Mouse (Mus musculus) urinary bladder, adult 2 months (tissue): Measurements from ENCODE around the gene Galnt10. TPM values are rescaled to one million over a fixed set of nuclear protein-coding genes. Genes with fewer than 3 reads are reported as not detected.
"Not testable (repeated sequence)": the region's sequence is repeated elsewhere in the genome, so short reads cannot be mapped to it uniquely, and the experiment has no call there.

Experiments used
- DNase-seq: peaks from one replicate; pipeline ENCODE4 v3.0.0; 2022; ENCODE audit warnings: low spot score
- polyA plus RNA-seq: library from polyadenylated mRNA; depleted of rRNA; stranded (reverse); fragments of >200 nt; gene quantifications from 2 replicates; pipeline ENCODE4 v1.2.3, GENCODE M21; 2012; rRNA removed

Galnt10 gene
- polyA plus RNA-seq, 1 experiment: 14.1 TPM

GRCm38 (mm10) chr11:57825234-57825633 lies 180.0 kb downstream of the Galnt10 start:
- DNase-seq: not testable (repeated sequence)

DNA sequence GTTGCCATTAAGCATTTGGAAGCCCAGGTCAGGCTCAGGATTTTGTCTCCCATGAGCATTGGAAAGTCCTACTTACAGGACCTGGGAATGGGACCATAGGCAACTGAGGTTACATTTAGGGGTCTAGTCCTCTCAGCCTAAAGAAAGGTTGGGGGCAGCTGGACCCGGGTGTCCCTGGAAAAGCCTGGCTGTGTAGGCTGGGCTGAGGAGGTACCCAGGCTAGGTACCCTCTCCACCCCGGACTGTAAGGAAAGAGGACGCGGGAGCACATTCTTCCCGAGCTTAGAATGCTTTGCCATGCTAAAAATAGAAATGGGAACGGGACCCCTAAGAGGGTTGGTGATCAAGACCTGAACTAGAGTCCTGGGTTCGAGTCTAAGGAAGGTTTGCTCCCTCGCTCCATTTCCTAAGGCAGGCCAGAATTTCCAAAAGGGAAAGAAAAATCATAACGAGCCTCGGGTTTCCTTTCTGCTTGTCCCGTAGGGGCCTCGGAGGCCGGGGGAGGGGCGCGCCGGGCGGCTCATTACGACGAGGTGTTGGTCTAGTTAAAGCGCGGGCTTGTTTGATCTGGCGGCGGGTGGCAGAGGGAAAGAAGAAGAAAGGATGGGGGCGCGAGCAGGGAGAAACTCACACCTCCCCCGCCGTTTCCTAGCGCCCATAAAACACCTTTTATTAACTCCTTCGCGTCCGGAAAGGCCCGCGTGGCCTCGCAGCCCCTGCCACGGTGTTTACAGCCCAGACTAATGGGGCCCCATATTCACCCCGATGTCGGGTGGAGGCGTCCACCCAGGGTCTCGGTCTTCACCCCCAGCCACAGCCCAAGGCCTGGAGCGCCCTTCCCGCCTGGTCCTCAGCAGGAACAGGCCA lies 182.0 kb downstream of the Galnt10 start:
- DNase-seq: no peak

- no peak for DNase-seq
Measured at GRCm38 (mm10) chr11:57827915-57828545, 182.8 kb downstream of the Galnt10 start.

- no peak for DNase-seq
Measured at GRCm38 (mm10) chr11:57828955-57829870, 184.0 kb downstream of the Galnt10 start.

GRCm38 (mm10) chr11:57829871-57830775 lies 184.9 kb downstream of the Galnt10 start:
- no peak for DNase-seq

- DNase-seq: no peak
Measured at GRCm38 (mm10) chr11:57831281-57831781, 186.1 kb downstream of the Galnt10 start.

DNA sequence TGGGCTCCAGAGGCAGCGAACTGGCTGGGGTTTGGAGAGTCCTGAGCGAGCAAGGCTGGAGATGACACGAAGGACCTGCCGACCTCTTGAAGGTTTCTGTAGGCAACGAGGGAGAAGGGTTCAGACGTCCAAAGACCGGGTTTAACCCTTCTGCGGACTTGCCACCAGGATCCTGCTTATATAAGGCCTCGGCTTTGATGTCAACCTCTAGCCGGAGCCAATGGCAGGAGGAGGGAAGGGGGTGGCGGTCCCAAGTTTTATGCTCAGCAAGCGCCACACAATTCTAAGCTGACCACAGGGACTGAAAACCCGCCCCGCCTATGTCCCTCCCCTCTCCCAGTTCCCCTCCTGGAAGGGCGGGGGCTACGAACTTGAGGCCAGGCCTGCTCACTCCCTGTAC lies 186.6 kb downstream of the Galnt10 start:
- DNase-seq: no peak

DNA sequence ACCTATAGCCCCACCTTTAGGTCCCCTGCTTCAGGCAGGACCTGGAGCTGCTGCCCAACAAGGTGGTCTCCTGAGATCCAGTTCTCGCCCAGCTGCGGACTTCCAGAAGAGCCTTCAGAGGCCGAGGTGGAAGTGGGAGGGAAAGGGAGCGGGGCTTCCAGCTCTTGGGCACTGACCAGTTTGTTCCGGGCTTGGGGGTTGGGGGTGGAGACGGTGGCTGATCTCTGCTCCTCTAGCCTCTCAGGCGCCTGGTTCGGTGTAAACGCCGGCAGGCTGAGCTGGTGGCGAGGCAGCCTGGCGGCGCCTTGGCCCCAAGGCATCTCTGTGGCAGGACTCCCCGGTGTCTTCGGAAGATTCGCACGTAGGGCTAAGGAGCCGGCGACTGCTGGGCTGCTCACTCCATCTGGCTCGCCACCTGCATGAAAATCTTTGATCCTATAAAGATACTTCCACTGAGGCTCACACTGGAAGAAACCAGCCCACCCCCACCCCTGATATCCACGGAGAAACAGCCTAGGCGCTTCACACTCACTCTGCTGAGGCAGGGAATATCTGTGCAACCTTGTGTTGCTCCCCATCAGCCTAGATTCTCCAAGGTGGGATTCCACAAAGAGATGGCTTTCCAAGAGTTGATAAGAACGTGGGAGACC lies 187.4 kb downstream of the Galnt10 start, which contains the start of gene Hand1:
TSS of gene Hand1 (minus strand) at position 267 of the 650 bp plus-strand sequence.
- DNase-seq: no peak

GRCm38 (mm10) chr11:57833296-57833977 lies 188.2 kb downstream of the Galnt10 start:
- no peak for DNase-seq

DNA sequence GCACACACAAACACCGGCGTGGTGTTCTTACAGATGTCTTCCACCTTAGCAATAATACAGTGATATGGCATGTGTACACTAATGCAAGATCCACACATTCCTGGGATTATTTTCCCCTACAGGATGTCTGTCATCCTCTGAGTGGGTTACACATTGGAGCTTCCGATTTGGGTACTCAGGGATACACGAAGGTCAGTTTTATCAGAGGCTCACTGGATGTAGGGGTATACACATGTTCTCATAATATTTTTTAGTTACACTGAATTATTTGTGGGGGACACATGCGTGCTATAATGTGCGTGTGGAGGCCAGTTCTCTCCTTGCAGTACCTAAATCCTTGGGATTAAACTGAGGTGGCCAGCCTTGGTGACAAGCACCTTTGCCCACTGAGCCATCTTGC lies 188.8 kb downstream of the Galnt10 start:
- no peak for DNase-seq

DNA sequence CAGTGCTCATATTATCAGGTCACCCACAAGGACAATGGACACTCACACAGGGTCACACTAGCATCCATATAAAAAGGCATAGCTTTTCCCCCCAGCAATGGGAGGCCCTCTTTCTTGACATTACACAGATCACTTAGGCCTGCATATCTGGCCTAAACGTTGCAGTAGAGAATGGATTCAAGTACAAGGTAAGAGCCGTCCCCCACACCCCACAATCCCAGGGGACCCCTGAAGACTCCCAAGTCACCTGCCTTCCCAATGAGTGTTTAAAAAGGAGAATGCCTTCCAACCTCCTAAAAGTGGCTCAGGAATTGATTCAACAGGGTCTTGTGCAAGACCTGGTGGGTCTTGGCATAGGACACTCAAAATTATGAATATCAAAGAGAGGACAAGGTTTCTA lies 190.1 kb downstream of the Galnt10 start:
- no peak for DNase-seq

DNA sequence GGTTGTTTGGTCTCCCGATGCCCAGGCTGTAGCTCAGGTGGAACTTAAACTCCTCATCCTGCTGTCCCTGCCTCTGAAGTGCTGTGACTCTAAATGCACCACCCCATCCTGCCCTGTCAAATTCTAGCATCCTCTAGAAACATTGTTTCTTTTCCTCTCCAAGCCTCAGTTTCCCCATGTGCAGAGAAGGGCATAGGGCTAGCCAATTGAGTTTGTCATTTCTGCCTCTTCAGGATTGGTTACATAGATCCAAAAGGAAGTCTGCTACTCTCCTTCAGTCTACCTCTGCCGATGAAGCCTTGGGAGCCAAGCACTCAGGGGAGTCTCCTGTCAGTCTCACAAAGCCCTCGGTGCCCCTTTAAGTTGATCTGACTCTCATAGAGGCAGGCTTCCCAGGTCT lies 190.7 kb downstream of the Galnt10 start:
- no peak for DNase-seq

DNA sequence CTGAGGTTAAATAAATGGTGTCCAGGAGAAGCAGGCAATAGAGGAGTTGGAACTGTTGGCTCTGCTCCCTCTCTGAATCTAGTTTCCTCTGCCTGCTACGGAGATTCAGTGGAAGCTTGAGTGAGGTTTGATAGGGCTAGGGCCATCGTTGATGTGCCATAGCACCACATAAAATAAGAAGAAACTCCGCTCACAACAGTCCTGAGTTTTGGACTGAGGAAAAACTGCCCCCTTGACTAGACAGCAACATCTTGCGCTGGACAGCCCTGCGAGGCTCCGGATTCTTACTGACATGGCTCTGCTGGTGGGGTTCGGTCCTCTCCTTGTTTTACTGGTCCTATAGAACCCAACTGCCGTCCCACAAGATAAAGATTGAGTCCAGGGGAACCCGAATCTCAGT lies 191.2 kb downstream of the Galnt10 start:
- no peak for DNase-seq

Other genes with a start within 250 kb of the Galnt10 start
- 51.1 and 58.6 TPM in 2 replicates for gene Fam114a2, start 126.8 kb upstream of the Galnt10 start, polyA plus RNA-seq
- 20.7 and 21.0 TPM in 2 replicates for gene Mfap3, start 126.8 kb upstream of the Galnt10 start, polyA plus RNA-seq
- gene Sap30l, start 156.2 kb downstream of the Galnt10 start, polyA plus RNA-seq: 23.5 and 27.8 TPM in 2 replicates
- 0.69 and 1.1 TPM in 2 replicates for gene Hand1, start 187.4 kb downstream of the Galnt10 start, polyA plus RNA-seq